Mouse (Mus musculus) cerebellum, adult 18-20 months (tissue): ENCODE measurements around the gene Wdr72.

Experiments
- DNase-seq, 2 experiments: peaks; one replicate each; pipeline ENCODE4 v3.0.0; 2021

The Wdr72 gene

GRCm38 (mm10) chr9:74109761-74110460 is at the start of gene Wdr72:
Wdr72 (plus strand) TSS chr9:74110356.
- DNase-seq: no peak

GRCm38 (mm10) chr9:74066278-74066677 is 43.9 kb upstream of the Wdr72 start:
- DNase-seq: peak in 1 of 2 experiments; percentile 5

DNA sequence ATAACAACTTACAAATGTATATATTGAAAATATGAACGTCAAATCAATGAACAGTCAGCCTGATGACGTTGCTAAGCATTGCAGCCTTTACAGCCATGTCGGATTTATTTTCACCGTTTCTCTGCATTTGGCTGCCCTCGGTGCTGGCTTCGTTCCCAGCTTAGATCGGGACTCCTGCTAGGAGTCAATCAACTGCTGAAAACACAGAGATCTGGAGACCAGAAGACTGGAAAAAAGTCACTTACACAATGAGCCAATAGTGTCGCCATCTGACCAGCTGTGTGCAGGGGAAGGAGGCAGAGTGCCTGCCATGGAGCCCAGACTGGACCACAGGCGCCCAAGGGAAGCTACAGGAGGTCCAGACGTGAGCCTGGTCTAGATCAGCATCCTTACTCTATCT is 43.4 kb upstream of the Wdr72 start:
- peak in 1 of 2 experiments; percentile 5 for DNase-seq

- no peak for DNase-seq
Measured at GRCm38 (mm10) chr9:74075958-74076357, 34.2 kb upstream of the Wdr72 start.

- DNase-seq: no peak
Measured at GRCm38 (mm10) chr9:74078458-74078857, 31.7 kb upstream of the Wdr72 start.

- no peak for DNase-seq
Measured at GRCm38 (mm10) chr9:74080241-74080640, 29.9 kb upstream of the Wdr72 start.

- no peak for DNase-seq
Measured at GRCm38 (mm10) chr9:74101591-74101990, 8.6 kb upstream of the Wdr72 start.

DNA sequence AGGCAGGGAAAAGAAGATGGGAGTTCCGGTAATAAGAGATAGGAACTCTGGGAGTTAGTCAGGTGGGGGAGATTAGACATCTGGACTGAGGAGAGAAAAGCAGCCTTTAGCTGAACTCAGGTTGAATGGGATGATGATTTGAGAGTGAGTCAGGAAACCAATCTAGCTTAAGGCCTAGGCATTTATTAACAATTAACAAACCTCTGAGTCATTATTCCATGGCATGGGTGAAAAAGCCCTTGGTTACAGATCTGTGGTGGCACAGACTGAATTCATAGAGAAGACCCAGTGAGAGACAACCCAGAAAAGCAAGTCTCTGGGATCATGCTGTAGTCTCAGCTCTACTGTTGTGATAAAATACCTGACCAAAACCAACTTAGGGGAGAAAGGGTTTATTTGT is 7.5 kb upstream of the Wdr72 start:
- DNase-seq: no peak

DNA sequence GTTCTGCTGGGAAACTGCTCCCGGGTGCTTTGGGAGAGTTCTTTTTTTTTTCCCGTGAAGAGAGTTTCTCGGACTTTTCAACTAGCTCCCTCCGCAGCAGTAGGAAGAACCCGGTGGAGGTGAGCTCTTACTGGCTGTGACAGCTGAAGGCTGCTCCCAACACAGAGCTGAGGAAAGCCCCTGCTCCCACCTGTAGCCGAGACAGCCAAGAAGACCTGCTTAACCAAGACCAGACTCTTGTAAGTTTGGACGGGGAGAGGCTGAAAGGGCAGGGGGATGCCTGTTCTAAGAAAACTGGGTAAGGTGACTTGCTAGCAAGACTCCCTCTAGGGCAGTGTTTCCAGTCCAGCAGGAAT is 283 bp downstream of the Wdr72 start:
- DNase-seq: no peak

DNA sequence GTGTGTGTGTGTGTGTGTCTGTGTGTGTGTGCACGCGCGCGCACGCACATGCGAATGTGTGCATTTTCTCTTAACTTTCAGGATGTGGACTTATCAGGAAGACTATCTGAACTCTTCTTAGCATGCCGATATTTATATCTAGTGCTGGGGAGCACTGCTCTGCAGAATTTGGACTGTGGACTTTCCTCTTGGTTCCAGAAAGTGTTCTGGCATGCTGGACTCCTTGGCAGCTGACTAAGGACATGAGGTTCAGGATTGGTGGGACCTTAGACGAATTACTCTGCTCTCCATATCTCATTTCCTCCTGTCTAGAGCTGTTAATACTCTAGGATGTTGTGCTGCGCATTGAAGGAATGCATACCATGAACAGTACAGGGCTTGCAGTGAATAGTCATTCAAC is 2.4 kb downstream of the Wdr72 start:
- no peak for DNase-seq

DNA sequence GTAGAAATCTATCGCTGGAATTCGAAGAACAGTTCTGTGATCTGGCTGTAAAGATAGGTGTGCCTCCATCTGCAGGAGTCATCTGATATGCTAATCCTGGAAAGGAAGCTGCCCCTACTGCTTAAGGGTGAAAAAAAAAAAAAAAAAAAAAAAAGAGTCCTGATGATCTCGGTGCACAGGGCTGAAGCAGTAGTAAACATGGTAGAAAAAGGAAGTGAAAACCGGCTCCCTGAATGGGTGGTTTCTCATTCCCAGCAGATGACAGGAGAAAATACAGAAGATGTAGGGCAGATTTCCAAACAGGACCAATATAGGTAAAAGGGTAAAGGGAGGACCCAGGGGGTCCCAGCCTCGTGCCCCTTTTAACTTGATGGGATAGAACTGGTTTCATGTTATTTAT is 16.1 kb downstream of the Wdr72 start:
- DNase-seq: no peak

DNA sequence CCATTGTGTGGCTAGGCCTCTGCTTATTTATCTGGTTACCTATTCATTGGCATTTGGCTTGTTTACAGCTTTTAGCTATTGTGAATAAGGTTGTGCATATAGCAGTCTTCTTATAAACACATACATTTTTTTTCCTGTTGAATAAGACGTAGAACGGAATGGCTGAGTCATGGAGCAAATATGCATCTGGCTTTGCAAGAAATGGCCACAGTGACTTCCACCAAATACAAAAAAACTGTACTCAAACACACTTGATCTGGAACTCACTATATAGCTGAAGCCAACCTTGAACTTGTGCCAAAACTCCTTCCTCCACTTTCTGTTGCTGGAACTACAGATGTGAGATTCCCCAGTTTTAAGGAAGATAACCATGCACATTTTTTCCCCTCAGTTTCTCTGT is 23.9 kb downstream of the Wdr72 start:
- DNase-seq: no peak

- peak; percentile 63 to 68 for DNase-seq
Measured at GRCm38 (mm10) chr9:74141864-74142263, 31.7 kb downstream of the Wdr72 start.

DNA sequence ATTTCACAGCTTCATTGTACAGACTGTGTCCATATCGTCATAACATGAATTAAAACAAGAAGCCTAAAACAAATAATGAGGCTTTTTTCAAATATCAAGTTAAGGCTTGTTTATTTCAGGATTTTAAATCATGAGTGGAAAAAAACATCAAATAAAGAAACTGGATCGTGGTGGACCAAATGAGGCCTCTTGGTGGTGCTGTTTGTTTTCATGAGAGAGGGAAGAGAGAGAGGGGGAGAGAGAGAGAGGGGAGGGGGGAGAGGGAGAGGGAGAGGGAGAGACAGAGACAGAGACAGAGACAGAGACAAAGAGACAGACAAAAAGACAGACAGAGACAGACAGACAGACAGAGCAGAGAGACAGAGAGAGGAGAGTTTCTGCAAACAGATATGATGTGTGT is 32.5 kb downstream of the Wdr72 start:
- no peak for DNase-seq

GRCm38 (mm10) chr9:74145203-74145602 is 35.0 kb downstream of the Wdr72 start:
- DNase-seq: no peak

DNA sequence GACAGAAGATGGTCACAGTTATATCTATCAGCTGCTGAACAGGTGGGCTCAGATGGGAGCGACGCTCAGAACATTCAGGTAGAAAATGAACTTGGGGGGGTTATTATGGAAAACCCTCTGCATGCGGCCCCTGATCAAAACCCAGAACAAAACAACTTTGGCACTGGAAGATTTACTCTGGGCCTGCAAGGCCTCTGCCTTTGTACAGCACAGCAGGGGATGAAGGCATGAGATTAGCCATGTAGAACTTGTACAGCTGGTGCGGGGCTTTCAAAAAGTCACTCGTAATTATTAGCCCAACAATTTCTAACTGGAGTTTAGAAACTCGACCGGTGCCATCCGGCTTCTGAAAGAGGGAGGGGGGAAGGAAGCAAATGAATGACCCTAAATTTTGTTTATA is 38.1 kb downstream of the Wdr72 start:
- DNase-seq: no peak

DNA sequence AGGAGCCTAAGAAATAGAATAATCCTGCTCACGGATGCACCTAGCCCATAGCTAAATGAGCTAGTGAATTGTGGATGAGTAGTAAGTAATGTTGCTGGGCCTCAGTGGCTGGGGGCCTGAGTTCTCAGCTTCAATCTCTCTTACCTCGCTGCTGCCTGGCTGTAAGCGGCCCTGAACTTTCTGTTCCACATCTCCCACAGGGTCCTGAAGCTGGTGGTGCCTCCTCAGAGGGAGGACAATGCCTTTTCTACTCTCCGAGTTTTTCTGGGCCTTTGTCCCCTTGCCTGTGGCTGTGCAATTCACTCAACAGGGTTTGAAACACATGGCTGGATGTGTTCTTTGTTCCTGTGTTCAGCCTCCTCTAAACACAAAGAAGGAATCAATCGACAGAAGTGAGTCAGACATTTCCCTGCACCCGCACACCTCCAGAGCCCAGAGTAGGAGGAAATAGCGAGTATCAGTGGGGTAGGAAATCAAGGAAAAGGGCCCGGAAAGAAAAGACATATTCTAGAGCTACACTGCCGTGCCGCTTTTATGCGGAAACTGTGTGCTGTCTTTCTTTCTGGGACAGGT is 50.3 kb downstream of the Wdr72 start:
- DNase-seq: no peak

GRCm38 (mm10) chr9:74165697-74166096 is 55.5 kb downstream of the Wdr72 start:
- no peak for DNase-seq

DNA sequence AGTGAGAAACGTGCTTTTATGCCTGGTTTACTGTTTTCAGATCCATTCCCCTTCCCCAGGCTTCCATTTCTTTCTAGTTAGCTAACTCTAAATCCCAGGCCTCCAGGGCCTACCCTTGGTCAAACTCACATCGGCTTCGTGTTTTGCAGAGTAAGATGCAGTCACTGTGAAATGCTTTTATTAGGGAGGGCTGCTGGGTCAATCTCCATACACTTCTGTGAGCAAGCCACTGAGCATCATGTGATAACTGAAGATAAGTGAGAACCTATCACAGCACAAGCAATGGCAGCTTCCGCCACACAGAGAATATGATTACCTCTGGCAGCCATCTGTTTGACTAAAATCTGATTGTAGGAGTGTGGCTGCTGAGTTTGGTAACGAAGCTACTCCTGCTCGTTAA is 59.7 kb downstream of the Wdr72 start:
- no peak for DNase-seq

DNA sequence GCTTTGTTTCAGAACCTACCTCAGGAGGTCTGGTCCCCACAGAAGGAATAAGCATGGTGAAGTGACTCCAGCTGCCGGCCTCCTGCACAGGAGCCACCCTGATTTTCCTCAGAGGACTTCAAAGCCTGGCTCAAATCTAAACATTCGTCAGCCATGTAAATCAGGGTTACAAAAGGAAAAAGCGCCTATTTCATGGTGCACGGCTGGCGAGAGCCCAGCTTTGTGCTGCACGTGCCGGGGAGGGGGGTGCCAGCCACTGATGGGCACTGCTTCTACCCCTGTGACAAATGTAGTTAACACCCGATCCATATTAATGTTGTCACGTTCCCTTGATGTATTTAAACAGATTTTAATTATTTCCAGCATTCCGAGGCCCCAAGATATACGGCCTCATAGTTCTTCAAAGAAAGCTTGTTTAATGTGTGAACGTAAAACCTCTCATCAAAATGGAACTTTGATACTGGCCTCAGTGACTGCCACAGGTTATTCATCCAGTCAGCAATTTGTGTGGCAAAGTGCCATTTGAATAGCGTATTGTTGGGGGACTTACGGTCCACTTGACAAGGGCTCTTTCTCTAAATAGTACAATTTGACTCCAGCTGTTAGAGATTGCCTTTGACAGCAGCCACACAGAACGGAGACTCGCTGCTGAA is 76.7 kb downstream of the Wdr72 start:
- no peak for DNase-seq

DNA sequence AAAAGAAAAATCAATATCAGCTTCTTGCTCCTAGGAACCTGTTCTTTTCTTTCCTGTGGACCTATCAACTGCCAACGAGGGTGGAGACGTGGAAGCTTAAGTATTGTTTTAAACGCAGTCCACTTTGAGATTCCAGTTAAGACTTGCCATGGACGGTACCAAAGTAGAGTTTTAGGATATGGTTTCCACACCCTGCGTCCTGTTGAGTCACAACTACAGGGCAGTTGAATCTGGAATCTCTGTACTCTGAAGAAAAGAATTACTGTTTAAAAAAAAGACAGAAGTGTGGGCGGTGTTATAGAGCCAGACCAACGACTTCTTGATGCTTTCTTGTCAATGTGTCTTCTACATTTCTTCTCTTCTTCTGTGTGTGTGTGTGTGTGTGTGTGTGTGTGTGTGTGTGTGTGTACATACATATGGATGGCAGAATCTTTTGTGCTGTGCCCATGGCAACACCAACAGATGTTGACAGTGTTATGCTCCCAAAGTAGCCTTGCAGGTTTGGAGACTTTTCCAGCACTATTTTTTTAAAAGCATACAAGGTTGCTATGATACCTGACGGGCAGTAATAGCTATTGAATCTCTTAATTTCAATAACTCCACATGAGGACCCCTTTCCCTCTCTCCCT is 77.4 kb downstream of the Wdr72 start:
- no peak for DNase-seq

GRCm38 (mm10) chr9:74194898-74195297 is 84.7 kb downstream of the Wdr72 start:
- DNase-seq: no peak

DNA sequence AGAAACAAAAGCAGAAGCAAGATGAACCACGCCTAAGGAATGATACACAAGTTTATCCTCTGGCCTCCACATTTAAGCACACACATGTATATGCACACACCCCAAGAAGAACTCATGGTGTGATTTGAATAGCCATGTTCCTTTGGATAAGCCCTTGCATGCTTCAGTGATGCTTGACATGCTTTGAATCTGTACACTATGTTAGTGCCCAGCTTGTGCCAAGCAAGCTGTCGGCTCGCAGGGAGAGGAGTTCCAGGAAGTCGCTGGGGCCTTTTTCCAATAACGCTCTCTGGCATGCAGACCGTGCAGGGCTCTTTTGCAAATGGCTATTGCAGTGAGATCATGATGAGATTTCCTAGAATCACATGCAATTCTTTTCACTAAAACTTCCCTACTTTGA is 118.1 kb downstream of the Wdr72 start:
- no peak for DNase-seq

GRCm38 (mm10) chr9:74241292-74241691 is 131.1 kb downstream of the Wdr72 start:
- DNase-seq: no peak
